Mouse (Mus musculus): ENCODE measurements around the gene Trpc6.

DNA sequence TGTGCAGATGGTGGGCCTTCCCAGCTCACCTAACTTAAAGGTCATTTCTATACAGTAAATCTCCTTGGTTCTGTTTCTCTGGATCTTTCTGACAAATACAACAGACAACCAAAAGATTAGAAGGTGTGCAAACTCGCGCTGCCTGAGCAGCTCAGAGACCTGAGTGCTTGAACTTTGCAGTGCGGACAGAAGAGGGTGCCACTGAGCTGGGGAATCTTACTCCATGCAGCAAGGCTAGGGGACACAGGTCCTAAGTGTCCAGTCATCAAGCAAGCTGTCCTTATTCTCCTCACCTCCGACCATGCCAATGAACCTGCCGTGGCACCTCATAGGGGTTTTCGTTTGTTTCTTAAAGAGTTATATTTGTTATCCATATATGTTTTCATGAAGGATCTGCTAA lies 48.7 kb downstream of the Trpc6 start:
- TF ChIP-seq GATA1 (IDR thresholded peaks at IDR 0.05; ENCODE audit: borderline replicate concordance, low read length) (no peak), CTCF (IDR thresholded peaks at IDR 0.05; ENCODE audit: low read depth, low read length) (no peak)
